Mouse (Mus musculus): Measurements from ENCODE around the gene Max. TPM values are rescaled to one million over a fixed set of nuclear protein-coding genes. Genes with fewer than 3 reads are reported as not detected.

Max gene
- total RNA-seq, 2 experiments from 2014 or later: 89.2 to 210 TPM

DNA sequence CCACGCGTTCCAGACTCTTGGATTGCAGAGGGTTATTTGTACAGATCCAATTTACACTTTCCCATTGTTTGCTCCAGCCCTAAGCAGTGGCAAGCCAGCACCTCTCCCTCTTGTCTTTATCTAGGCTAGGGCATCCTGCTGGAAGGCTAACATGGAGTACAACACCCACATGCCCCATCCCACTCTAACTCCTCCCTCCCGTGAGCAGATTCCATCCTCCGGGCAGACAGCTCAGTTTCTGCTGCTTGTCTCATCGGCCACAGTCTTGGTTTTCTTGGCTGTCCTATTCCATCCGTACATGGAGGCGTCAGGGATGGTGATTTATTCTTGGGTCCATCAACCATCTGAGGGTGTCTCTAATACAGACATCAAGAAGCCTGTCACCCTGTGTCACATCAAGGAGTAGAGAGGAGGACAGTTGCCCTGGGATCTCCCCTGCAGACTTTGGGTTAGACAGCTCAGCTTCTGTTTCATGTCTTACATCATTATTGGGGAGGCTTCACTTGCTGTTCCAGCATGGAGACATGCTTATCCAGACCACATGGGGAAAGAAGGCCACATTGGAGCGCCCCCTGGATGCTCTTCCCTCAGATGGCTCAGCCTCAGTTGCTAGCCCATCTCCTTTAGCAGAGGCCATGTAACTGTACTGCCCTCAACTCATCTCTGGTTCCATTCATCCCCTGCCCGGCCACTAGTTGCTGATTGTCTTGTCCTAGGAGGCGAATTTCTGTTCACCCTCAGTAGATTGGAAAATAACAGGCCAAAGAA, 67.0 kb downstream of the Max start:
- no peak; the same call in 1 of the 2 replicates for ATAC-seq (replicated peaks; ENCODE audit: low FRiP score, poor library complexity, severe bottlenecking)

DNA sequence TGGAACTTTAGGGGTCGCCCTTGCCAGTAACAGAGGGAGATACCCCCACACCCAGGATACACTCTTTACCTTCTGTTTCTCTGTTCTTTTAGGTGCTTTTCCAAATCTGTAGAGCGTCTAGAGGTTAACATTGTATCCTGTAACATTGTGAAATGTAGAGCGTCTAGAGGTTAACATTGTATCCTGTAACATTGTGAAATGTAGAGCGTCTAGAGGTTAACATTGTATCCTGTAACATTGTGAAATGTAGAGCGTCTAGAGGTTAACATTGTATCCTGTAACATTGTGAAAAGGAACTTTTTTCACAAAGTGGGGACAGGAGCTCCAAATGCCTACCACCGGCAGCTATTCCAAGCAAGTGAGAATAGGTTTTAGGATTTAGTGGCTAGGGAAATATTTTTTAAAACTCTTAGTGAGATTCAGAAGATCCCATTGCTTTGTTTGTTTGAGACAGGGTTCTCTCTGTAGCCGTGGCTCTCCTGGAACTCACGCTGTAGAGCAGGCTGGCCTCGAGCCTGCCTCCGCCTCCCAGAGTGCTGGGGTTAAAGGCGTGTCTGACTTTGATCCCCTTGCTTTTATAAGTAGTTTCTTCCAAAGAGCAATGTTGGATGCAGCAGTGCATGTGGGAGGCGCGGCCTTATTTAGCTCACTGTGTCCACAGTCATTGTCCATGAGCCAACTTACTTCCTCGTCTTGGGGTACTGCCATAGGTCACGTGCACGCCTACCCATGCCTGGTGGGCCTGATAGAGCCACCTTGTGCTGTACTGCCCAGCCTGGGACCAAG, 68.9 kb downstream of the Max start:
- no peak for ATAC-seq (replicated peaks; ENCODE audit: low FRiP score, poor library complexity, severe bottlenecking)

DNA sequence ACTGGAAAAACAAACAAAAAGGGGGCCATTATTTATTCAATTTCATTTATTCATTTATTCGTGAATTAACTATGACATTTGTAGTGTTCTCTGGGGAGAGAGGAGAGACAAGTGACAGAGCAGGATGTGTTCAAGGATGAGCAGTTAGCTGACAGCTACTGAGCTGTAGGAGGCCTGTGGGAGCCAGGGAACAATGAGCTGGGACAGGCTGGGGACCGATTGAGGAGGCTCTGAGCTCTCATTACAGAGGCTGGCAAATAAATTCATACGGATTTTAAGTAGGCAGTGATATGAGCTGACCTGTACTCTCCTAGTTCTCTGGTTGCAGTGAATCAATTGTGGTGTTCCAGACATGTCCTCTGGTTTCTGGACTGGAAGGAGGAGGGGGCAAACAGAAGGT, 70.8 kb downstream of the Max start:
- no peak for ATAC-seq (replicated peaks; ENCODE audit: low FRiP score, poor library complexity, severe bottlenecking)

DNA sequence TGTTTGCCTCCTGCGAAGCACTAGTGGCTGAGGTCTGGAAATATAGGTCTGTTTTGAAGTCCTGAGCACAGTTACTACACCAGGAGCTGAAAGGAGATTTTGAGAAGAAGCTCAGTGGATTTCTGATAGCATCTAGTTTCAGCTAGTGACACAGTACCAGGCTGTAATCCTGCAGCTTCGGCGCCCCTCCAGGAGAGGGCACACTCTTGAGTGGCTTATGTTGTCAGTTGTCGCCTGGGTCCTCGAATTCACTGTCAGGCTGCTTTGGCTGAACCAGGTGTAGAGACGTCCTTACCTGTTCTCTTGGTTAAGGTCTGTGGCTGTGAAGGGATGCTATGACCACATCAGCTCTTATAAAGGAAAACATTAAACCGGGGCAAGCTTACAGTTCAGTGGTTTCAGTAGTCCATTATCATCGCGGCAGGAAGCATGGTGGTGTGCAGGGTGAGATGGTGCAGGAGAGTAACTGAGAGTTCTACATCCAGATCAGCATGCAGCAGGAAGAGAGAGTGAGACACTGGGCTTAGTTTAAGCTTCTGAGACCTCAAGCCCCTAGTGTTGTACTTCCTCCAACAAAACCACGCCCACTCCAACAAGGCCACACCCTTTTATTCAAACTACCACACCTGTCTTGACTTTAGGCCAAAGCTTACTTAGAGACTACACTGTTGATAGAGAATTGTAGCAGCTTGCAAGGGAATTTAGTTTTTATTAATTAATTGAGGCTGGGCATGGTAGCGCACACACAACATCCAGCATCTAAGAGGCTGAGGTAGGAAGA, 72.4 kb downstream of the Max start:
- peak; percentile 45; the same call in 1 of the 2 replicates for ATAC-seq (replicated peaks; ENCODE audit: low FRiP score, poor library complexity, severe bottlenecking)

DNA sequence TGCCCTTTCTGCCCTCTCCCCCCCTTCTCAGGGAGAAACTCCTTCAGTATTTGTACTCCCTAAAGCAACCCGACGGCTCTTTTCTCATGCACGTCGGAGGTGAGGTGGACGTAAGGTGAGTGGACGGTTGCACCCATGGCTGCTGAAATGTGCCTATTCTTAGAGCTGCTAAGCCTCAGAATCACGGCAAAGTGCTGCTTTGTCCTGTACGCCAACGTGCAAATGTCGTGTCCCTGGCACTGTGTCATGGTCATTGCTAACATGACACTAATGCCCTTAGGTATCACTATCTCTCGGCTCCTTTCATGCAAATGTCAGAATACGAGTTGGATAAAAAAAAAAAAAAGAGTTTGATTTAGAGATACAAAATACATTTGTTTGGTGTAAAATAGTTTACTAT, 74.1 kb downstream of the Max start:
- no peak for ATAC-seq (replicated peaks; ENCODE audit: low FRiP score, poor library complexity, severe bottlenecking)

Other genes starting within 250 kb of the Max start
- 2.9 and 30.9 TPM in 2 replicates for gene Churc1, start 196.7 kb downstream of the Max start, total RNA-seq (2015; ENCODE audit: low replicate concordance)
- 14.1 and 41.3 TPM in 2 replicates for gene Churc1, start 196.7 kb downstream of the Max start, total RNA-seq (2017; ENCODE audit: low replicate concordance)
- gene Fntb, start 196.6 kb downstream of the Max start, total RNA-seq (2015; ENCODE audit: low replicate concordance): 45.4 and 161 TPM in 2 replicates
- gene Fntb, start 196.6 kb downstream of the Max start, total RNA-seq (2017; ENCODE audit: low replicate concordance): 23.5 and 48.1 TPM in 2 replicates
- gene Gpx2, start 166.6 kb downstream of the Max start, total RNA-seq (2015; ENCODE audit: low replicate concordance): not detected in 2 replicates
- gene Gpx2, start 166.6 kb downstream of the Max start, total RNA-seq (2017; ENCODE audit: low replicate concordance): 0.28 TPM in 1 of 2 replicates, not detected in the other
- not detected in 2 replicates for gene Rab15, start 139.3 kb downstream of the Max start, total RNA-seq (2015; ENCODE audit: low replicate concordance)
- 0.26 TPM in 1 of 2 replicates, not detected in the other for gene Rab15, start 139.3 kb downstream of the Max start, total RNA-seq (2017; ENCODE audit: low replicate concordance)

Measured in erythroblast, adult 5-6 weeks (primary cell).